Mouse (Mus musculus): ENCODE measurements around the gene Dpp9. TPM values are rescaled to one million over a fixed set of nuclear protein-coding genes. Genes with fewer than 3 reads are reported as not detected.
"Not testable (repeated sequence)": the region's sequence is repeated elsewhere in the genome, so short reads cannot be mapped to it uniquely, and the experiment has no call there.

Dpp9 gene
- 10 to 100 TPM; 44.5 to 45.6 TPM for total RNA-seq (2021)
- long read RNA-seq, partial matches to known transcripts: 14 of 19 reads
- long read RNA-seq, other reads (novel, unspliced or antisense): 3 of 19 reads

DNA sequence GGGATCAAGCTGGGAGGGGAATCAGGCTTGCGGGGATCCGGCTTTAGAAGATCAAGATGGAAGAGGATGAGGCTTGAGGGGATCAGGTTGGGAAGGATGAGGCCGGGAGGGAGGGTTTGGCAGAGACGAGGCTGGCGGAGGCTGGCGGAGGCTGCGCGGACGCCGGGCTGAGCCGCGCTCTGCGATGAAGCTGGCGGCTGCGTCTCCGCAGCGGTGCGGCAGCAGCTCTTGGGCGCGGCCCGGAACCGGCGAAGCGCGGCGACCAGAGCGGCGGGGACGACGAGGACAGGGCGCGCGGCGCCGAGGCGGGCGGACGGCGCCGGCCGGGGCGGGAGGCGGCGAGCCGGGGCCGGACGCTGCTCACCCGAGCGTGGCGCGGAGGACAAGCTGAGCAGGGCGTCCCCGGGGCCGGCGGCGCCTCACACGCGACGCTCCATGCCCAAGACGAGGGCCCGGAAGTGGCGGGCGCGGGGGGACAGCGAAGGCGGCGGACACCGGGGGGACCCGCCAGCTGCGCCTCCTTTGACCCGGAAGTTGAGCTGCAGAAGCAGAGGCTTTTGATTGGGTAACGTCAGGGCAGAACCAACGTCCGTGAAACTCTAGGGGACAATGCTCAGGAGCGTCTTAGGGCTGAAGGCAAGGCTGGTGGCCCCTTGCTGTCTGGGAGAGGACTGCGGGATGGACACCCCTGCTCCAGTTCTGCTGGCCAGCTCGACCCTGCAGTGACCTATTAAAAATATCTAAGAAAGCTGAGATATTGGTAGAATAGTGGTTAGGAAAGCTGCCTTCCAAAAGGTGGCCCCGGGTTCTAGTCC, at the start of gene Dpp9:
Dpp9 (minus strand) TSS at position 529 of the 815 bp plus-strand sequence.
- peak; percentile 82 to 88 for DNase-seq (ENCODE audit: low spot score in 2 of 2)

- DNase-seq (ENCODE audit: low spot score in 2 of 2): no peak
These were observed 47.6 kb upstream of the Dpp9 start for GRCm38 (mm10) chr17:56266271-56266670.

- no peak for DNase-seq (ENCODE audit: low spot score in 2 of 2)
These were observed 47.2 kb upstream of the Dpp9 start for GRCm38 (mm10) chr17:56265869-56266268.

- DNase-seq (ENCODE audit: low spot score in 2 of 2): no peak
These were observed 46.3 kb upstream of the Dpp9 start for GRCm38 (mm10) chr17:56265011-56265410.

- peak; percentile 81 to 83 for DNase-seq (ENCODE audit: low spot score in 2 of 2)
These were observed 45.3 kb upstream of the Dpp9 start for GRCm38 (mm10) chr17:56264020-56264419.

DNA sequence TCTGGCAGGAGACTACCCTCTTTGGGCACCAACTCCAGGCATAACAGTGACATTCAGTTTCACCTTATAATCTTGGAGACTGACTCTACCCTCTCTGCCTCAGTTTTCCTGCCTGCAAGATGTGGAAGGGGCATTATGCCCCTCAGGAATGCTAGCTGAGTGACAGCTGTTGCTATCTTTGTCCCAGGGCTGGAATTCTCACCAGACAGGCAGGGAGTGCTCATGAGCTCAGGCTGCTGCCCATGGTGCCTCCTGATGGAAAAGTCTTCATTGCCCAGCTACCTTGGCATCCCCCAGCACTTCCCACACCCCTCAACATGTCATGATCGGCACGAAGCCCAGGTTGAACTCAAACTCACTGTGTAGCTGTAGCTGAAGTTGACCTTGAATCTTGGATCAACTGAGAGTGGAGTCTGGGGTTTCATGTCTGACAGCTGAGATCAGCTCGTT, 44.0 kb upstream of the Dpp9 start:
- DNase-seq (ENCODE audit: low spot score in 2 of 2): no peak

DNA sequence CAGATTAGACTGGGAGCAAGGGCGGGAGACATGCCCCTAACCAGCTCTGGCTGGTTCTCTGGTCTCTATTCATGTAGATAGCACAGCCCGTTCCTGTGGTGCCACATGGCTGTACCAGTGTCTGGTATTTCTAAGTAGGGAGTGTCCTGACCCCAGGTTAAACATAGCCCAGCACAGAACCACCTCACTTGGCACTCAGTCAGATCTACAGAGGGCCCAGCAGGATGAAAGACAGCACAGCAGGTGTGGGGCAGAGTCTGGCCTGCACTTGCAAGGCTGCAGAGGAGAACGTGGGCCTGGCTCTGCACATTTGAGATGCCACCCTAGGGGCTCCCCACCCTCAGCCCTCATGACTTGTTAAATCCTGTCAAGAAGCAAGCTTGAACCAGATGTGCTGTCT, 42.5 kb upstream of the Dpp9 start:
- DNase-seq (ENCODE audit: low spot score in 2 of 2): no peak

GRCm38 (mm10) chr17:56259301-56260037, 40.8 kb upstream of the Dpp9 start:
- no peak for DNase-seq (ENCODE audit: low spot score in 2 of 2)

- not testable (repeated sequence) for DNase-seq (ENCODE audit: low spot score in 2 of 2)
These were observed 40.1 kb upstream of the Dpp9 start for GRCm38 (mm10) chr17:56258812-56259211.

GRCm38 (mm10) chr17:56258269-56258668, 39.6 kb upstream of the Dpp9 start:
- not testable (repeated sequence) for DNase-seq (ENCODE audit: low spot score in 2 of 2)

DNA sequence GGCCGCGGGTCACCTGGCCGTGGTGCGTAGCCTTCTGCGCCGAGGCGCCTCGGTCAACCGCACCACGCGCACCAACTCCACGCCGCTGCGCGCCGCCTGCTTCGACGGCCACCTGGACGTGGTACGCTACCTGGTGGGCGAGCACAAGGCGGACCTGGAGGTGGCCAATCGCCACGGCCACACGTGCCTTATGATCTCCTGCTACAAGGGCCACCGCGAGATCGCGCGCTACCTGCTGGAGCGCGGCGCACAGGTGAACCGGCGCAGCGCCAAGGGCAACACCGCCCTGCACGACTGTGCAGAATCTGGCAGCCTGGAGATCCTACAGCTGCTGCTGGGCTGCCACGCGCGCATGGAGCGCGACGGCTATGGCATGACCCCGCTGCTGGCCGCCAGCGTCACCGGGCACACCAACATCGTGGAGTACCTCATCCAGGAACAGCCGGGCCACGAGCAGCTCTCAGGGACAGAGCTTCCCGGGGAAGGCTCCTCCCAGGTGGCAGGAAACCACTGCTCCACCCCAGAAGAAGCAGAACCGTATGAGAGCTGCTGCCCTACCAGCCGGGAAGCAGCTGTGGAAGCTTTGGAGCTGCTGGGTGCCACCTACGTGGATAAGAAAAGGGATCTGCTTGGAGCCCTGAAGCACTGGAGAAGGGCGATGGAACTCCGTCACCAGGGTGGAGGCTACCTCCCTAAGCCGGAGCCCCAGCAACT, 38.6 kb upstream of the Dpp9 start:
- DNase-seq (ENCODE audit: low spot score in 2 of 2): no peak

DNA sequence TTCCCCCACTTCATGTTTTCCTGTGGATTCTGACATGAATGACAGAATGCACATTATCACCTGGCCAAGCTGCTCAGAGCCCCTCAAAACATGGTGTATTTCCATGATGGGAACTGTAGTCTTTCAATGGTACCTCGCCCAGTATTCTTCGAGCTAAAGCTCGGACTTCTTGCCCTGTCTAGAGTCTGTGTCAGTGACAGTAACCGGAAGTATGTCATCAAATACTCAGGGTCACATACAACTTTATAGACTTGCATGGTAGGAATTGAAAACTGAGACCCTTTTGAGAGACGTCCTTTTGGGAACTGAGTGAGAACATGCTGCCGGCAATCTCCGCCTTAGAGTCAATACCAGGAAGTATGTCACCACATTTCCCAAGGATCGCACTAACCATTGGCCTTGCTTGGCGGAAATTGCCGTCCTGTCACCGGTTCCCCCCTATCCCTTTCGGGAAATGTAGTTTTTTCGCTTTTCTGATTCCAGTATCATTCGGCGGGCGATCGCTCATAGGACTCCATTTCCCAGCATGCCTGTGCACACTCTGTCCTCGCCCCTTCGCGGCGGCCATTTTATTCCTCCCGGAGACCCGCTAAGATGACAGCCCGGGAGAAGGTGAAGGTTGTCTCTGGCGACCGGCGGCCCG, 37.7 kb upstream of the Dpp9 start, which contains the start of gene Fem1a:
Fem1a (plus strand) TSS at position 572 of the 643 bp plus-strand sequence.
- peak; percentile 88 to 92 for DNase-seq (ENCODE audit: low spot score in 2 of 2)

DNA sequence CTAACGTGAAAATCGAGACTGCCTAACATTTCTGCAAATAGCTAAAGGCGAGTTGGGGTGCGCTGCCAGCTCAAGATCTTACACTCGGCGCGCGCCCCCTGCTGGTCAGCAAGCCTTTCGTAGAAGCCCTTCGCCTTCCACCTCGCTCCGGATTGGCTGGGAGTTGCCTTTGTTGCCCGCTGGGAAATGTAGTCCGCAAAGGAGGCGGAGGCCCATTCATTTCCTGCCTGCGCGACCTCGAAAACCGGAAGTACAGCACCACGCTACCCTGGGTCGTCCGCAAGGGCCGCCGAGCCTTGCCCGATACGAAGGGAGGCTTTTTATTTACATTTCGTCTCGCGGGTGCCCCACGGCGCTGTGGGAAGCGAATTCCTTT, 37.1 kb upstream of the Dpp9 start:
- DNase-seq (ENCODE audit: low spot score in 2 of 2): peak; percentile 99

GRCm38 (mm10) chr17:56255429-56255828, 36.7 kb upstream of the Dpp9 start:
- DNase-seq (ENCODE audit: low spot score in 2 of 2): peak; percentile 64 to 65

DNA sequence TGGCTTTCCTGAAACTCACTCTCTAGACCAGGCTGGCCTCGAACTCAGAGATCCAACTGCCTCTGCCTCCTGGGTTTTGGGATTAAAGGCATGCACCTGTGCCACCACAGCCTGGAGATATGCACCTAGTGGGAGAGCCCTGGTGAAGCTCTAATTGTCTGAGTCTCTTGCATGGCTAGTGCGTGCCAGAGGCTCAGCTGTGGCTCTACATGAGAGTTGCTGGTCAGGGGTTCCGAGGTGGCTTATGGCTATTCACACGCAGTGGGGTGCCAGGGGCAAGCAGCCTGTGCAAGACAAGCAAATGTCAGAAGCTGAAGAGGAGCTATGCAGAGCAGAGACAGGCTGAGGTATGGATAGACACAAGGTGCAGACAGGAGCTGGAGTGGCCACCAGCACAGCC, 36.0 kb upstream of the Dpp9 start:
- no peak for DNase-seq (ENCODE audit: low spot score in 2 of 2)

GRCm38 (mm10) chr17:56251136-56251829, 32.6 kb upstream of the Dpp9 start:
- peak; percentile 75 to 77 for DNase-seq (ENCODE audit: low spot score in 2 of 2)

- DNase-seq (ENCODE audit: low spot score in 2 of 2): no peak
These were observed 26.9 kb upstream of the Dpp9 start for GRCm38 (mm10) chr17:56245608-56246007.

DNA sequence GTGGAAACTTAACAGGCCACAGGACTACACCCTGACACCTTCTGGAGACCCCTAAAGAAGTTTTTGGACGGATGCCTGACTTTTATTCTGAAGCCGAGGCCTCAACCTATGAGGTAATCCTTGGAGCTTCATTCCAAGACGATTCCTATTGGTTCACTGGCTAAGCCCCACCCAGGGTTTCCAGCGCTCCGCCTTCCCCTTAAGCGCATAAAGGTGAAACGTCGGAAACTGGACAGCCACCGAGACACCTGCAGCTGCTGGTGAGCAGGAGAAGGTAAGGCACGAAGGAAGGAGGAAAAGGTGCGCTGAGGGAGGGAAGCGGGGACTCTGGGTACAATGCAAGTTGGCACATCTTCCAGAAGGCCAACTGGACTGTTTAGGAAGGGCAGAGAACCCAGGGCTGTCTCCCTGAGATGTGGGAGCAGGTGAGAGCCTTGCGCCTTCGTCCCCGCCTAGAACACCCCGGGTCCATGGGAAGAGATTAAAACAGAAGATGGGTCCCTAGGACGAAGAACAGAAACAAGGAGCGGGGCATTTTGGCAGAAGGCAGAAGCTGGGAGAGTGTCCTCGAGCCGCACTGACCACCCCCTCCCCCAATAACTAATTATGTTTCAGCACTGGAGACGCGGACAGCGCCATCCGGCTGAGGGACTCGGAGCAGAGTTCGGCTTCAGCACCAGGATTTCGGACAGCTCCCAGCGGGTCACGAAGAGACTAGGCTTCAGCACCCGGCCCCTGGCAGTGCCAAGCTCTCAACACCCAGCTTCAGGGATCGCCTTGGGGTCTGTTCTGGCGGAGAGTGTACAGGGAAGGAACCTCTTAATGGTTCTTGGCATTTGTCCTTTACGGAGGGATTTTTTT, 23.1 kb upstream of the Dpp9 start:
- DNase-seq (ENCODE audit: low spot score in 2 of 2): peak; percentile 83 to 86

DNA sequence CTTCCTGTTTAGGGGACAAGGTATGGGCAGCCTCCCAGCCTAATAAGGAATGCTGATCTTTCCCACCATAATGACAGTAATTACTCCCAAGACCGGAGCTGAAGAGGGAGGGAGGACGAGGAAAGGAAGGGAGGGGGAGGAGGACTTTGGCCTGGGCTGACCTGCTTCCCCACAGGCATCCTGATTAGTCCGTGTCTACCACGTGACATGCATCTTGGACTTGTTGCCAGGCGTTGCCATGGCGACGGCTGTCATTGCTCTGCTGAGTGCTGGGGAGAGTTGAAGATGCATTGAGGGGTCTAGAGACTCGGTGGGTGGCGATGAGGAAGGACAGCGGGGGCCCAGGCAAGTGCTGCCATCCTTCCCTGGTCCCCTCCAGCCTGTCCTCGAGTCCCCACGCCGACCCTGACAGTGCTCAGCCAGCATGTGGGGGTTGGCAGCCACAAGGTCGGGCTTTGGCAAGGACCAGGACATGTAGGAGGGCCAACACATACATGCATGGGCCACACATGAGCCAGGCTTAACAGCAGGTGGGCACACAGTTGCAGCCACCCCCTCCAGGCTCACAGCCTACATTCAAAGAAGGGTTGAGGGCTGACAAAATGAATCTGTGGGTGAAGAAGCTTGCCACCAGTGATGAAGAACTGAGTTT, 15.2 kb upstream of the Dpp9 start:
- DNase-seq (ENCODE audit: low spot score in 2 of 2): peak; percentile 89 to 91

Data from layer of hippocampus, postnatal 10 days (tissue).